Mouse (Mus musculus): ENCODE measurements around the gene Klhdc7b.

GRCm38 (mm10) chr15:89390081-89390480 lies 5.4 kb downstream of the Klhdc7b start:
- no peak for TF ChIP-seq POLR2A (IDR thresholded peaks at IDR 0.05; ENCODE audit: extremely low read depth, insufficient read depth, low read length)
- TF ChIP-seq CTCF (IDR thresholded peaks at IDR 0.05; ENCODE audit: extremely low read depth, insufficient read depth, low read length) = no peak

Data from cortical plate, adult 2 months (tissue).